Mouse (Mus musculus) cerebellum, adult 9-10 months (tissue): ENCODE data around the gene Klhl34.

ENCODE experiments used
- DNase-seq: peaks from one replicate; pipeline ENCODE4 v3.0.0; 2022

Gene Klhl34

GRCm38 (mm10) chrX:157818207-157818920 is at the start of gene Klhl34:
Gene Klhl34, plus strand, starts transcription at chrX:157818435.
- DNase-seq, result no peak

GRCm38 (mm10) chrX:157801669-157802068 is 16.6 kb upstream of the Klhl34 start:
- DNase-seq, result no peak

GRCm38 (mm10) chrX:157809721-157810120 is 8.5 kb upstream of the Klhl34 start:
- DNase-seq, result no peak

GRCm38 (mm10) chrX:157817571-157818206 is 546 bp upstream of the Klhl34 start:
- peak; percentile 63 for DNase-seq

GRCm38 (mm10) chrX:157818921-157819260 is 656 bp downstream of the Klhl34 start:
- DNase-seq, result peak; percentile 66

- no peak for DNase-seq
These were observed 11.7 kb downstream of the Klhl34 start for GRCm38 (mm10) chrX:157829983-157830382.
